ENCODE assay signal across 8 mouse cellular contexts in the genomic region with DNA sequence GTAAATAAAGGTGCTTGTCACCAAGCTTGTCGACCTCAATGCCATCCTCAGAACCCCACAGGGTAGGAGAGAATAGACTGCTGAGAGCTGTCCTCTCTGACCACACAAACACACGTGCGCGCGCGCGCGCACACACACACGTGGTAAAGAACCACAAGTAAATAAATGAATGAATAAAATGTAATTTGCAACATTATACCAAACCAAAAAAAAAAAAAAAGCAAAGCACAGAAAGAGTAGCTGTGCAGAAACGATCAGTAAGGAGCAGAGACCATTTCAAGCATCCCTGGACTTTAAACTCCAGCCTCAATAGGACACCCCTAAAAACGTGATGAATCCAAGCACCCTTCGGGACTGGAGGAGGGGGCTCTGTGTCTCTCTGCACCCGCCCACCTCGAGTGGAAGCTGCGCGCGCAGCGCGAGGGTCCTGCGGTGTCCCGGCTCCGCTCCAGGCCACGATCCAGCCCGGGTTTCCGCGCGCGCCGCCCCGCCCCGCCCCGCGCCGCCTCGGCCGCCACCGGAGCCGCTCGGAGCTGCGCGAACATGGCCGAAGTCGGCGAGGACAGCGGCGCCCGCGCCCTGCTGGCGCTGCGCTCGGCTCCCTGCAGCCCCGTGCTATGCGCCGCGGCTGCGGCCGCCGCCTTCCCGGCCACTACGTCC. TPM values are rescaled to one million over a fixed set of nuclear protein-coding genes. Genes with fewer than 3 reads are reported as not detected.
A peak's percentile ranks its signal among the peaks of the same experiment; 100 is the strongest.
DNase-seq lines count a peak whose midpoint lies in the region; ATAC-seq and TF ChIP-seq lines count a peak whose summit lies in the region.

A gene (plus strand): TSS at position 517 of the 660 bp plus-strand sequence.

- peak within 1 kb of the TSS; percentile 93 for H3K9ac ChIP-seq in intestine, postnatal 0 days (ENCODE audit: low read depth, low read length)

- no peaks in the 10 kb centered on the region for H3K27me3 ChIP-seq in embryonic facial prominence, embryonic 10.5 days (replicated peaks; ENCODE audit: low read depth, poor library complexity, severe bottlenecking)
- H3K27me3 ChIP-seq in intestine, postnatal 0 days (replicated peaks; ENCODE audit: control insufficient read depth, insufficient read depth, low read length): no peaks in the 10 kb centered on the region
- no peaks in the 10 kb centered on the region for H3K27me3 ChIP-seq in midbrain, embryonic 10.5 days (ENCODE audit: low read depth, poor library complexity, severe bottlenecking)

- peak within 1 kb of the TSS; percentile 94 for H3K4me2 ChIP-seq in intestine, postnatal 0 days (replicated peaks; ENCODE audit: low read depth)

- peaks cover 55% of the 10 kb centered on the region for H3K4me1 ChIP-seq in embryonic facial prominence, embryonic 10.5 days
- peaks cover 8% of the 10 kb centered on the region; the same call in 1 of the 2 replicates for H3K4me1 ChIP-seq in intestine, postnatal 0 days (replicated peaks; ENCODE audit: control insufficient read depth, insufficient read depth, low read length)
- H3K4me1 ChIP-seq in midbrain, embryonic 10.5 days: peaks cover 64% of the 10 kb centered on the region

- intact Hi-C loops in left cerebral cortex, postnatal 36 days (cut with DNase I): loop anchor here (1.0 kb wide), 1 partner anchor 34 kb away; no protein-coding TSS in a partner anchor

- peak within 1 kb of the TSS; percentile 96 for H3K4me3 ChIP-seq in embryonic facial prominence, embryonic 10.5 days
- peak within 1 kb of the TSS; percentile 97 for H3K4me3 ChIP-seq in intestine, postnatal 0 days (ENCODE audit: low read depth, low read length)
- H3K4me3 ChIP-seq in midbrain, embryonic 10.5 days: peak within 1 kb of the TSS; percentile 96

- H3K9me3 ChIP-seq in embryonic facial prominence, embryonic 10.5 days: no peaks in the 10 kb centered on the region
- H3K9me3 ChIP-seq in intestine, postnatal 0 days (ENCODE audit: control insufficient read depth): no peaks in the 10 kb centered on the region
- H3K9me3 ChIP-seq in midbrain, embryonic 10.5 days (replicated peaks): no peaks in the 10 kb centered on the region

- TF ChIP-seq CTCF in intestine, postnatal 0 days (IDR thresholded peaks at IDR 0.05; ENCODE audit: low read depth): no peak

- under 1% methylated on average over 60 of the region's 60 CpGs for WGBS in embryonic facial prominence, embryonic 10.5 days
- under 1% methylated on average over 51 of the region's 60 CpGs for WGBS in intestine, postnatal 0 days
- 1% methylated on average over 59 of the region's 60 CpGs for WGBS in midbrain, embryonic 10.5 days

- H3K36me3 ChIP-seq in embryonic facial prominence, embryonic 10.5 days (replicated peaks): peaks cover 24% of the 10 kb centered on the region
- no peaks in the 10 kb centered on the region; the same call in 1 of the 2 replicates for H3K36me3 ChIP-seq in intestine, postnatal 0 days (ENCODE audit: control insufficient read depth, insufficient read depth)
- peaks cover 23% of the 10 kb centered on the region for H3K36me3 ChIP-seq in midbrain, embryonic 10.5 days

- peak within 1 kb of the TSS; percentile 93 for H3K27ac ChIP-seq in embryonic facial prominence, embryonic 10.5 days (replicated peaks)
- peak within 1 kb of the TSS; percentile 81 for H3K27ac ChIP-seq in intestine, postnatal 0 days (ENCODE audit: low read depth, low read length)
- H3K27ac ChIP-seq in midbrain, embryonic 10.5 days (replicated peaks): peak within 1 kb of the TSS; percentile 95

- peak; percentile 95 for DNase-seq in adrenal gland, postnatal 14 days
- DNase-seq in embryonic facial prominence, embryonic 10.5 days (ENCODE audit: low spot score): peak; percentile 98
- DNase-seq in left cerebral cortex, postnatal 36 days (ENCODE audit: low spot score in 2 of 2): peak; percentile 96 to 97
- peak; percentile 96 for DNase-seq in midbrain, embryonic 10.5 days (ENCODE audit: low spot score)
- peak; percentile 87 to 92 for DNase-seq in right cerebral cortex, postnatal 36 days (ENCODE audit: low spot score in 2 of 2)
- DNase-seq in yolk sac, embryonic 10.5 days (ENCODE audit: low spot score): peak; percentile 91

- ATAC-seq in granulocyte monocyte progenitor cell, adult 5-6 weeks (replicated peaks; ENCODE audit: poor library complexity, severe bottlenecking): peak; percentile 82
- peak; percentile 84 for ATAC-seq in intestine, postnatal 0 days

RNA-seq across cellular contexts. Expression of the gene that starts here (rescaled TPM):
- 20.2 and 26.4 TPM in 2 replicates for total RNA-seq in adrenal gland, postnatal 14 days (2021)
- 4.8 and 5.1 TPM in 2 replicates for polyA plus RNA-seq in embryonic facial prominence, embryonic 10.5 days (2016; fragmentation: Nextera tagmentation; extraction: Ambion mirVana)
- total RNA-seq in granulocyte monocyte progenitor cell, adult 5-6 weeks (2014; fragmentation: Nextera tagmentation): 18.2 and 19.0 TPM in 2 replicates
- 6.1 TPM in 2 replicates for total RNA-seq in granulocyte monocyte progenitor cell, adult 5-6 weeks (2017)
- polyA plus RNA-seq in intestine, postnatal 0 days (2015; fragmentation: Nextera tagmentation; extraction: Ambion mirVana): 2.6 and 4.5 TPM in 2 replicates
- 10 to 100 TPM; 42.4 to 42.5 TPM for total RNA-seq in left cerebral cortex, postnatal 36 days (2021)
- 3.7 and 5.3 TPM in 2 replicates for polyA plus RNA-seq in midbrain, embryonic 10.5 days (2016; fragmentation: Nextera tagmentation; extraction: Ambion mirVana)

Comparison
In these comparisons a context has a peak if more than half of its experiments do, and no peak if none do; other contexts are left out.
1. Peak in every context shown above with its lines: DNase-seq, ATAC-seq, H3K4me3 ChIP-seq and H3K27ac ChIP-seq.